Mouse (Mus musculus): Measurements from ENCODE around the gene Fer1l4. TPM values are rescaled to one million over a fixed set of nuclear protein-coding genes. Genes with fewer than 3 reads are reported as not detected.

The Fer1l4 gene
- polyA plus RNA-seq, 1 experiment, result not detected

GRCm38 (mm10) chr2:156025482-156025881, 27.3 kb downstream of the Fer1l4 start:
- Histone ChIP-seq H3K27ac (ENCODE audit: insufficient read depth, low read depth, low read length) (no peak overlapping the region), H3K4me1 (ENCODE audit: control insufficient read depth, insufficient read depth, low read length) (no peaks in the 10 kb centered on the region), H3K4me3 (ENCODE audit: insufficient read depth, low read depth, low read length) (no peak overlapping the region)
- TF ChIP-seq CTCF (IDR thresholded peaks at IDR 0.05; ENCODE audit: insufficient read depth, low read depth, low read length), result no peak

GRCm38 (mm10) chr2:156021765-156022164, 31.0 kb downstream of the Fer1l4 start:
- no peaks in the 10 kb centered on the region for H3K4me1 ChIP-seq (ENCODE audit: control insufficient read depth, insufficient read depth, low read length)
- H3K4me3 ChIP-seq (ENCODE audit: insufficient read depth, low read depth, low read length), result no peak overlapping the region
- TF ChIP-seq CTCF (IDR thresholded peaks at IDR 0.05; ENCODE audit: insufficient read depth, low read depth, low read length) (no peak), POLR2A (IDR thresholded peaks at IDR 0.05; ENCODE audit: insufficient read depth, low read depth, low read length) (no peak)
- WGBS, result 88% methylated on average over 2 of the region's 2 CpGs
- H3K27ac ChIP-seq (ENCODE audit: insufficient read depth, low read depth, low read length), result no peak overlapping the region

DNA sequence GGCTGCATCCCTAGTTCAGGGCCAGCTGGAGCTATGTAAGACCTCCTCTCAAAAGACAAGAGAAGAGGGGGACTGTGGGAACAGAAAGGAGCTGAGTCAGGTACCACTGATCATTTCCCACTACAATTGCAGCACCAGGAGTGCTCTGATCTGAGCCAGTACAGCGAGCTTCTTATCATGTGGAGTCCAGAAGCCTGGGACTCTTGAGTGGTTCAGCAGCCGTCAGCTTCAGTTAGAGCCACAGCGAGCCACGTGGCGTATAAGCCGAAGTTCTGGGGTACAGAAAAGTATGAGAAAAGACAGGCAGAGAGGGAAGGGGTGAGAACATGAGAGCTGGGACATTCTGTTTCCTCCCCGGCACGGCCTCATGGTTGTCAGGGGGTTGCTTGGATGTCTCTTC, 31.5 kb downstream of the Fer1l4 start:
- WGBS, result 88% methylated on average over 8 of the region's 8 CpGs

DNA sequence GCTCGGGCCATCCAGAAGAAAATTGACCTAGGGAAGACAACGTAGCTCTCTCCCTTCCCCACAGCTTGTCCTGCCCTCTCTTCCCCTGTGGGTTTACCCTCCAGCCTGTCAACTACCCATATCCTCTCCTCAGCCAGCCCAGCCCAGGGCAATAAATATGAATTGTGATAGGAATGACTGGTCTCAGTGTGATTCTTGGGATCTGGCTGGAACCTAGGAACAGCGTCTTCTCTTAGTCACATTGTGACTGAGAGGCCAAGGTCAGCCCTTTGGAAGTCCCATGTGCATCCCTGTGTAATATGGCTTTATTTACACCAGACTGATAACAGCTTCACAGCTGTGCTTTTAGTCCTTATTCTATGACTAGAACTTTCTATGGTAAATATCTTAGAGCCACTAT, 34.6 kb downstream of the Fer1l4 start:
- no peak overlapping the region for H3K27ac ChIP-seq (ENCODE audit: insufficient read depth, low read depth, low read length)
- no peaks in the 10 kb centered on the region for H3K4me1 ChIP-seq (ENCODE audit: control insufficient read depth, insufficient read depth, low read length)
- WGBS, result 91% methylated on average over 3 of the region's 3 CpGs
- H3K4me3 ChIP-seq (ENCODE audit: insufficient read depth, low read depth, low read length), result no peak overlapping the region
- TF ChIP-seq CTCF (IDR thresholded peaks at IDR 0.05; ENCODE audit: insufficient read depth, low read depth, low read length), result no peak
- no peak for TF ChIP-seq POLR2A (IDR thresholded peaks at IDR 0.05; ENCODE audit: insufficient read depth, low read depth, low read length)

More for the DNA sequence above, 31.5 kb downstream of the Fer1l4 start:
- Histone ChIP-seq H3K27ac (ENCODE audit: insufficient read depth, low read depth, low read length) (no peak overlapping the region), H3K4me1 (ENCODE audit: control insufficient read depth, insufficient read depth, low read length) (no peaks in the 10 kb centered on the region), H3K4me3 (ENCODE audit: insufficient read depth, low read depth, low read length) (no peak overlapping the region)
- no peak for TF ChIP-seq CTCF (IDR thresholded peaks at IDR 0.05; ENCODE audit: insufficient read depth, low read depth, low read length)
- TF ChIP-seq POLR2A (IDR thresholded peaks at IDR 0.05; ENCODE audit: insufficient read depth, low read depth, low read length), result no peak

DNA sequence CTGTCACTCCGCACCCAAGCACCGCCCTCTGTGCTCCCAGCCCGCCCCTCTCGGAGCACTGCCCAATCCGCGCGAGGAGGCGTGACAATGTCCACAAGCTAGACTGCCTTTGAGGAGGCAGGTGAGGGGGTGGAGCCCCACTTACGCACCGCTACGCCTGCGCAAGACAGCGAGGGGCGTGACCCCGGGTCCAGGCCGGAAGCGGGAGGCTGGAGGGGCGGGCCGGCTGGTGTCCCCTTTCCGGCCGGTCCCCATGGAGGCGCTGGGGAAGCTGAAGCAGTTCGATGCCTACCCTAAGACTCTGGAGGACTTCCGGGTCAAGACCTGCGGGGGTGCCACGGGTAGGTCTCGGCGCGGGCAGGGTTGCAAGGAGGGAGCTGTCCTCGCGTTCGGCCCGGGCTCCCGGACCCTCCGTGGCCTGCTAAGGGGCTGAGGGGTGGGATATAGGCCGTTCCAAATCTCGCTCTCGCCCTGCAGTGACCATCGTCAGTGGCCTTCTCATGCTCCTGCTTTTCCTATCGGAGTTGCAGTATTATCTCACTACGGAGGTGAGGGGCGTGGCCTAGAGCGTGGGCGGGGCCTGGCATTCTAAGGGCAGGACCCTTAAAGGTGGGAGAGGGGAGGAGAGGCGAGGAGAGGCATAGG, 44.7 kb downstream of the Fer1l4 start, which contains the start of the genes 6430550D23Rik and Ergic3:
6430550D23Rik (minus strand) TSS at position 90 of the 645 bp plus-strand sequence.
Ergic3 (plus strand) TSS at position 158 of the 645 bp plus-strand sequence.
- under 1% methylated on average over 45 of the region's 45 CpGs for WGBS
- Histone ChIP-seq H3K4me1 (ENCODE audit: control insufficient read depth, insufficient read depth, low read length) (peaks cover 10% of the 10 kb centered on the region), H3K4me3 (ENCODE audit: insufficient read depth, low read depth, low read length) (peak within 1 kb of the TSS; percentile 95), H3K27ac (ENCODE audit: insufficient read depth, low read depth, low read length) (peak within 1 kb of the TSS; percentile 53; the same call in 1 of the 2 replicates)
- no peak for TF ChIP-seq CTCF (IDR thresholded peaks at IDR 0.05; ENCODE audit: insufficient read depth, low read depth, low read length)
- peak; percentile 78 for TF ChIP-seq POLR2A (IDR thresholded peaks at IDR 0.05; ENCODE audit: insufficient read depth, low read depth, low read length)

DNA sequence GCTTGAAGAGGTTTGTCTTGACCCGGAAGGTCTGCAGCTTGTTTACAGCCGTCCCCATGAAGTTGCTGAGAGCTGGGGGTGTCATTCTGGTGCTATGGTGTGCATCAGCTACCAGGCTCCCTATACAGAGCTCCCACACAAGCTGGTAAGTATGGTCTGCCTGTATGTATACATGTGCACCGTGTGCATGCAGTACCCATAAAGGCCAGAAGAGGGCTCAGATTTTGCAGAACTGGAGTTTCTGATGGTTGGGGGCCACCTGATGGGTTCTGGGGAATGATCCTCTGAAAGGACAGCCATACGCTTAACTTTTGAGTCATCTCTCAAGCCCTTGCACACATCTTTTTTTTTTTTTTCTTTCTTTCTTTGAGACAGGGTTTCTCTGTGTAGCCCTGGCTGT, 47.4 kb downstream of the Fer1l4 start:
- 91% methylated on average over 4 of the region's 4 CpGs for WGBS
- Histone ChIP-seq H3K27ac (ENCODE audit: insufficient read depth, low read depth, low read length) (no peak overlapping the region), H3K4me3 (ENCODE audit: insufficient read depth, low read depth, low read length) (no peak overlapping the region), H3K4me1 (ENCODE audit: control insufficient read depth, insufficient read depth, low read length) (peaks cover 10% of the 10 kb centered on the region)
- TF ChIP-seq CTCF (IDR thresholded peaks at IDR 0.05; ENCODE audit: insufficient read depth, low read depth, low read length), result no peak
- TF ChIP-seq POLR2A (IDR thresholded peaks at IDR 0.05; ENCODE audit: insufficient read depth, low read depth, low read length), result no peak

- WGBS, result 41% methylated on average over 14 of the region's 14 CpGs
- TF ChIP-seq CTCF (IDR thresholded peaks at IDR 0.05; ENCODE audit: insufficient read depth, low read depth, low read length) (no peak), POLR2A (IDR thresholded peaks at IDR 0.05; ENCODE audit: insufficient read depth, low read depth, low read length) (no peak)
- H3K4me1 ChIP-seq (ENCODE audit: control insufficient read depth, insufficient read depth, low read length), result peaks cover 11% of the 10 kb centered on the region
- no peak overlapping the region for H3K27ac ChIP-seq (ENCODE audit: insufficient read depth, low read depth, low read length)
- no peak overlapping the region for H3K4me3 ChIP-seq (ENCODE audit: insufficient read depth, low read depth, low read length)
Measured at GRCm38 (mm10) chr2:155991863-155992321, 60.9 kb downstream of the Fer1l4 start.

- 84% methylated on average over 10 of the region's 10 CpGs for WGBS
- Histone ChIP-seq H3K4me3 (ENCODE audit: insufficient read depth, low read depth, low read length) (no peak overlapping the region), H3K4me1 (ENCODE audit: control insufficient read depth, insufficient read depth, low read length) (peaks cover 11% of the 10 kb centered on the region), H3K27ac (ENCODE audit: insufficient read depth, low read depth, low read length) (no peak overlapping the region)
- TF ChIP-seq POLR2A (IDR thresholded peaks at IDR 0.05; ENCODE audit: insufficient read depth, low read depth, low read length) (no peak), CTCF (IDR thresholded peaks at IDR 0.05; ENCODE audit: insufficient read depth, low read depth, low read length) (no peak)
Measured at GRCm38 (mm10) chr2:155991151-155991550, 61.6 kb downstream of the Fer1l4 start.

DNA sequence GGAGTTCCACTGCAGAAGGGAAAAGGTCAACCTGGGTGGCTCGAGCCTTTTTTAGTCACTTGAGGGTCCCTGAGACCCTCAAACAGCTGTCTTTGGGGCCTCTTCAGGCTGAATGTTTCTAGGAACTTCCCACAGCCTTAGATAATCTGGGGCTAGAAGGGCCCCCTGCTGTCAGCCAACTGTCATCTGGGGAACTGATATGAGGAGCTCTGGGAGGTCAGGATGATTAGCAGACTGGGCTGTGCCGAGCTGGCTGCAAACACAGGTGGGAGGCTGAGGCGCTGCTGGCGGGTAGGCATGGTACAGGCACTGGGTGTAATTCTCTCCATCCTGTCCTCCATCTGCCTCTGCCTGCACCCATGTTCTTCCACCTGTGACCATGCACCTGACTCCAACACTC, 63.7 kb downstream of the Fer1l4 start:
- 81% methylated on average over 4 of the region's 4 CpGs for WGBS

More for the DNA sequence above, 63.7 kb downstream of the Fer1l4 start:
- no peak overlapping the region for H3K27ac ChIP-seq (ENCODE audit: insufficient read depth, low read depth, low read length)
- peaks cover 11% of the 10 kb centered on the region for H3K4me1 ChIP-seq (ENCODE audit: control insufficient read depth, insufficient read depth, low read length)
- TF ChIP-seq CTCF (IDR thresholded peaks at IDR 0.05; ENCODE audit: insufficient read depth, low read depth, low read length), result no peak
- no peak for TF ChIP-seq POLR2A (IDR thresholded peaks at IDR 0.05; ENCODE audit: insufficient read depth, low read depth, low read length)
- H3K4me3 ChIP-seq (ENCODE audit: insufficient read depth, low read depth, low read length), result no peak overlapping the region
